Mouse (Mus musculus) brain, embryonic 18.5 days (tissue): ENCODE data around the gene Ajm1.

Experiments
- DNase-seq: peaks from one replicate; pipeline ENCODE4 v3.0.0-alpha.2; 2012; ENCODE audit warnings: low read depth, low spot score

The Ajm1 gene

DNA sequence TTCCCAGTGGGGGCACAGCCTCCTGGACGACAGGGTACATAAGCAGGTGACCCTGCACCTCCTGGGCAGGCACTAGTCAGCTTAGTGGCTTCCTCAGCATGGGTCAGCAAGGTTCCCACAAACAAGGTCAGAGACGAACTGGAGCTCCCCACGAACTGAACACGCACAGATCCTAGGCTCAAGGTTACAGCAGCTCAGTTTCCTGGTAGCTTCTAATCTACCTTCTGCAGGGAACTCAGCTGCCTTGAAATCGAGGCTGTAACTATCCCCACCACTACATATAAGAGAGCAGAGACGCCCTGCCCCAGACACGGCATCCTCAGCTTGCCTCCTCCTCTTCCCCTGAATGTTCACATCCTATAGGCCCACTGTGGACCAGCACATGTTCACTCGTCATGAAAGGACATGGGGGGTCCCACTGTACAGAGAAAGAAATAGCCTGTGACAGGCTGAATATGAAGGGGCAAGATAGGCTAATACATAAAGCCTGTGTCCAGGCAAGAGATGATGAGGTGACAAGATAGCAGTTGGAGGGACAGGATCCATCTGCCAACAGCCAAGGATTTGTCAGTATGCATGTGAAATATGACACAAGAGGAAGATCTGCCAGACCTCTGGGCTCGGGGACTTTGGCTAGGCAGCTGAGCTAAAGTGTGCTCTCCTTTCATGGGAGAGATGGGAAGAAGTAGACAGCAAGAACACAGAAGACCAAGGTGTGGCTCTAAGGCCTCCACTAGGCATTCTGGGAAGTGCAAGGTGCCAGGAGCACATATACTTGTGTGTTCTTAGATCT lies 54.9 kb downstream of the Ajm1 start:
- no peak for DNase-seq
